9 mouse cellular contexts compared by ENCODE assay signal in the genomic region with DNA sequence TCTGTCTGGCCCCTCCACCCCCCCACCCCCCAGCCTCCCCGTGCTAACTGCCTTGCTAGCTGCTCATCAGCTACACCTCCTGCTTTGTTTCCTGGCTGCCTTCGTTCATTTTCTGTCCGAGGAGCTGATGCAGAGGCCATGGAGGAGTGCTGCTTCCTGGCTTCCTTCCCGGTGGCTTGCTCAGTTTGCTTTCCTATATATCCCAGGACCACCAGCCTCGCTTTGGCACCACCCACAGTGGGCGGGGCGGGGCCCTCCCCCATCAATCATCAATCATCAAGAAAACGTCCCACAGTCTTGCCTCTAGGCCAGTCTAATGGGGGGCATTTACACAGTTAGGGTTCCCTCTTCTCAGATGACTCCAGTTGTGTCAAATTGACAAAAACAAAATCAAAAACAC.
"Had no signal": no experiment of that assay in that cellular context is flagged by ENCODE, and none has a peak within 500 bp of the region (broad histone marks: within the 10 kb centered on the region; RNA-seq: fewer than 3 reads in every experiment).

No protein-coding gene starts in this region.

- H3K9me3 ChIP-seq: liver, embryonic 13.5 days; neural tube, embryonic 13.5 days had no signal

- H3K36me3 ChIP-seq: liver, embryonic 13.5 days had no signal

- H3K4me3 ChIP-seq: liver, embryonic 13.5 days; megakaryocyte, embryonic 14.5 days; midbrain, embryonic 12.5 days; neural tube, embryonic 13.5 days had no signal

- H3K4me2 ChIP-seq: liver, embryonic 13.5 days; midbrain, embryonic 12.5 days; neural tube, embryonic 13.5 days had no signal

- H3K27ac ChIP-seq: liver, embryonic 13.5 days; macrophage; midbrain, embryonic 12.5 days; neural tube, embryonic 13.5 days; stomach, postnatal 0 days had no signal

- H3K27me3 ChIP-seq: midbrain, embryonic 12.5 days; neural tube, embryonic 13.5 days had no signal

- H3K9ac ChIP-seq: liver, embryonic 13.5 days; liver, postnatal 0 days; midbrain, embryonic 12.5 days; neural tube, embryonic 13.5 days had no signal

- ATAC-seq: lung, postnatal 0 days; midbrain, embryonic 16.5 days had no signal
